Mouse (Mus musculus) megakaryocyte, adult 5-6 weeks (primary cell): ENCODE results near the gene Nkiras1. TPM values are rescaled to one million over a fixed set of nuclear protein-coding genes. Genes with fewer than 3 reads are reported as not detected.

ENCODE experiments used
- ATAC-seq: 2 replicates; pipeline ENCODE4 v1.8.0; 2016; ENCODE audit warnings: mild to moderate bottlenecking, inconsistent platforms; ENCODE audit not compliant: poor library complexity, severe bottlenecking
- total RNA-seq, 2 experiments: library from RNA; stranded (forward) in 1 of 2; stranded (reverse) in 1 of 2; fragments of 153-499, 151-499 nt in 1 of 2; fragments of 221-1000, 200-1000 nt in 1 of 2; gene quantifications; 2 replicates each; pipeline versions ENCODE4 v1.2.3 to v1.2.4; 2015 to 2017

The Nkiras1 gene
- total RNA-seq, 2 experiments from 2014 or later: 5.5 to 6.9 TPM

DNA sequence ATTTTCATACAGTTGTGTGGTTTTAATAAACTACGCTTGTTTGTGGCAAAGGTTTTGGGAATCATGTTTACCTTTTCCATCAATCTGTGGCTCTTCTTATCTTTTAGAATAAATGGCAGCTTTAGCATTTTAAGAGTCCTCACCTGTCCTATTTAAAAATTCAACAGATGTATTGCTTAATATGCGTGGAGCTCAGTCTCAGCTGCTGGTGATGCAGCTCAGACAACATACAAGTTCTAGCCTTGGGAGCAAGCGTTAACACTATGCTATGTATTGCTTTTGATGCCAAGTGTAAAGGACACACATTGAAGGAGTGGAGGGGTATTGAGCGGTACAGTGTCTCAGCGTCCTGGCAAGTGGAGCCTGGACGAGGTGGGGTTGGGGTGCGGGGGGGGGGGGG lies 730 bp downstream of the Nkiras1 start:
- ATAC-seq: no peak

- no peak for ATAC-seq
Observed at GRCm38 (mm10) chr14:18274526-18274925, 3.6 kb downstream of the Nkiras1 start.

GRCm38 (mm10) chr14:18280375-18280774 lies 9.4 kb downstream of the Nkiras1 start:
- no peak for ATAC-seq

- 0 out of 2 replicates have a peak, but pooled peaks have one; percentile 33 for ATAC-seq
Observed at GRCm38 (mm10) chr14:18284581-18284980, 13.6 kb downstream of the Nkiras1 start.

DNA sequence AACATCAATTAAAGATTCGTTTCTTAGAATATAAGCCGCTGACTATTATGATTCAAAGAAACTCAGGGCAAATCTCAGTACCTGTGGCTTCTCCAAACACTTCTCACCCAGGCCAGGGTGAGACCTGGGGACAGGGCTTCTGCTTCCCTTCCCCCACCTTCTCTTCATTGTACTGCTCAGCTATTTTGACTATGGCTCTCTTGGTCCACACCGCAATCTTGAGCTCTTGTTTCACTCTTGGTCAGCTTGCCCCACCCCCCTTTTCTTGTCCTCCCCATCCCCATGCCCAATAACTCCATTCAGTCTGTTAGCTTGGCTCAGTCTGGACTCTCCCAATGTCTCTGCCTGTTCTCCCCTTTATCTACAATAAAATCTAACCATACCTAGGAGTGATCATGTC lies 14.5 kb downstream of the Nkiras1 start:
- ATAC-seq: no peak

- ATAC-seq: no peak
Observed at GRCm38 (mm10) chr14:18286441-18286840, 15.5 kb downstream of the Nkiras1 start.

- ATAC-seq: no peak
Observed at GRCm38 (mm10) chr14:18287391-18287790, 16.5 kb downstream of the Nkiras1 start.

- ATAC-seq: no peak
Observed at GRCm38 (mm10) chr14:18292111-18292510, 21.2 kb downstream of the Nkiras1 start.

- ATAC-seq: no peak
Observed at GRCm38 (mm10) chr14:18292578-18292977, 21.6 kb downstream of the Nkiras1 start.

DNA sequence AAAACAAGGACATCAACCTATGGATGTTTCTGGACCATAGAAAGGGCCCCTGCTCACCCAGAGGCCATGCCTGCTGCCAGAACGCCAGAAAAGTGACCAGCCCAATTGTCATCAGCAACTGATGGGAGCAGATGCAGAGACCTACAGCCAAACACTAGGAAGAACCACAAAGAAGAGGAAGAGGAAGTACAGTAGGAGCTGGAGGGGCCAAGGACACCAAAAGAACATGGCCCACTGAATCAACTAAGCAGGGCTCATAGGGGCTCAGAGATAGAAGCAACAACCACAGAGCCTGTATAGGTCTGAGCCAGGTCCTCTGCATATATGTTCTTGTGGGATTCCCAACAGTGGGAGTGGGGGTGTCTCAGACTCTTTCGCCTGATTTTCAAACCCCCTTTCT lies 26.5 kb downstream of the Nkiras1 start:
- peak; percentile 56 for ATAC-seq

- ATAC-seq: no peak
Observed at GRCm38 (mm10) chr14:18298874-18299273, 27.9 kb downstream of the Nkiras1 start.

- ATAC-seq: no peak
Observed at GRCm38 (mm10) chr14:18300676-18301075, 29.7 kb downstream of the Nkiras1 start.

DNA sequence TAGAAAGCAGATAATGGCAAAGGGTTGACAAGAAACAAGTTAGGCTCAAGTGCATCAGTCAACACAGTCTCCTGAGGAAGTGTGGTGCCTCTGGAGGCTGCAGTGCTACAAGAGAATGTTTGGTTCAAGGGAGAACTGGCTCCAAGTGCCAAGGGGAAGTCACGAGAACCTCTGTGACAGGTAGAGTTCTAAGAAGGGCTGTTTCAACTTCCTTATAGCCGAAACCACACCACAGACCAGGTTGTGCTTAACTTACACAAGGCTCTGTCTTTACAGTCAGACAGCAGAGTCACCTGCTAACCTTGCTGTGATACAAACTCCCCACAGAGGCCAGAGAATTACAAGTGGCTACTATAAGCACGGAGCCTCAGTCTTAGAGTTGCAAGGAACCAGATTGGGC lies 30.7 kb downstream of the Nkiras1 start:
- ATAC-seq: peak; percentile 87

DNA sequence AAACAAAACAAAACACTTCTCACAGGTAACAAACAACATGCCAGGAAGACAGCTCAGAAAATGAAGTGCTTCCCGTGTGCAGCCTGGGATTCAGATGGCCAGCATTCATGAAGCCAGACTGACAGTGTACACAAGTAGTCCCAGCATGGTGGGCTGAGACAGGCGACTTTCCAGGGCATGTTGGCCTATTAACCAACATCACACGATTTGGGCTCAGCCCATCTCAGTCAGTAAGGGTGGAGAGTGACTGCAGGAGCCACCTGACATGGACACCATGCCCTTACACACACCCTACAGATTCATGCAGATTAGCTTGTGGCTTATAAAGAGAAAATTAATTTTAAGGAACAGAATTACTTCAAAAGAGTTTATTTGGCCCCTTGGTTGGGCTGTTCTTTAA lies 31.8 kb downstream of the Nkiras1 start:
- ATAC-seq: no peak

GRCm38 (mm10) chr14:18303262-18303661 lies 32.3 kb downstream of the Nkiras1 start:
- ATAC-seq: no peak

DNA sequence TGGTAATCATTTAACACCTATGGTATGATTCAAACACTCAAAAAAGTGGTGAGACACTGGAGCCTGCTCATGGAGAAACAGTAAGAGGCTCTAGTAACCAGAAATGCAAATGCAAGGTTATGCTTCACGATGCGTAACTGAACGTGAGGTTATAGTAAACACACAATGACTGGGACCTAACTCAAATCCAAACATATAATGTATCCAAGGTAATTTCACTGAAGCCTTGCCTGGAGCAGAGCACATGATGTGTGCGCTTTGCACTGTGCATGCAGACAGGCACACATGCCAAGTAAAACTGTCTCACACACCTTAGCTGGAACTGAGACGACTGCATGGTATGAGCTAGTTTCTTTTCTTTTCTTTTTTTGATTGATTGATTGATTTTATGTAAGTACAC lies 33.2 kb downstream of the Nkiras1 start:
- no peak for ATAC-seq

DNA sequence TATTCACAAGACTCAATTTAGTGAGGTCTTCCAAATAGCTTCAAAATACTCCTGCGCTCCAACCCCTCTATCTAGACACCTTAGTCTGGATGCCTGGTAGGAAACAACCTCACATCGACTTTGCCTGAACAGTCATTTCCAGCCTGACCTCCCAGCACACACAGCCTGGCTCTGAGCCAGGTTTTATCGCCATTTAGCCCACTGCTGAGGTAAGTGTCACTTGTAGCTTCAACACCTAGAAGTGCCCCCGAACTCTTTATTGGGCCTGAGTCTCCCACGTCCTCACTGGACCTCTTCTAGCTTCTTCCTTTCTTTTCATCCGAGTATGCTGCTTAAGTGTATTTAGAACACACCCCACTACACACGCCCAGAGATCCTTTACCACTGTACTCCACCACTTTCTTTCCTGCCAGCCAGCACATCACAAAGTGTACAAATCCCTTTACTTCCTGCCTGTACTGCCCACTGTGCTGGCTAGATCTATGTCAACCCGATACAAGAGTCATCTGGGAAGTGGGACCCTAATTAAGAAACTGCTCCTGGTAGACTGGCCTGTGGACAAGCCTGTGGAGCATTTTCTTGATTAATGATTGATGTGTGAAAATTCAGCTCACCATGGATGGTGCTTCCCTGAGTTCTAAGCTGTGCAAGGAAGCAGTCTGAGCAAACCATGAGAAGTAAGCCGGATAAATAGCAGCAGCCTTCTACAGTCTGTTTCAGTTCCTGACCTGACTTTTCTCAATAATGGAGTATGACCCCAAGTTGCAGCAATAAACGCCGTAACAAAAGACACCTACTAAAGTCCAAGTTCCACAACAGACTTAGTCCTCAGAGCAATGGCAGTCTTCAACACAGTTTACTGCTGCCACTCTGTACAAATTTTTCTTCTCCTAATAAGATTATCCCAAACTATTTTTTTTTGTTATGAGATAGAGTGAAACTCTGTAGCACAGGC lies 46.8 kb downstream of the Nkiras1 start:
- ATAC-seq: no peak

DNA sequence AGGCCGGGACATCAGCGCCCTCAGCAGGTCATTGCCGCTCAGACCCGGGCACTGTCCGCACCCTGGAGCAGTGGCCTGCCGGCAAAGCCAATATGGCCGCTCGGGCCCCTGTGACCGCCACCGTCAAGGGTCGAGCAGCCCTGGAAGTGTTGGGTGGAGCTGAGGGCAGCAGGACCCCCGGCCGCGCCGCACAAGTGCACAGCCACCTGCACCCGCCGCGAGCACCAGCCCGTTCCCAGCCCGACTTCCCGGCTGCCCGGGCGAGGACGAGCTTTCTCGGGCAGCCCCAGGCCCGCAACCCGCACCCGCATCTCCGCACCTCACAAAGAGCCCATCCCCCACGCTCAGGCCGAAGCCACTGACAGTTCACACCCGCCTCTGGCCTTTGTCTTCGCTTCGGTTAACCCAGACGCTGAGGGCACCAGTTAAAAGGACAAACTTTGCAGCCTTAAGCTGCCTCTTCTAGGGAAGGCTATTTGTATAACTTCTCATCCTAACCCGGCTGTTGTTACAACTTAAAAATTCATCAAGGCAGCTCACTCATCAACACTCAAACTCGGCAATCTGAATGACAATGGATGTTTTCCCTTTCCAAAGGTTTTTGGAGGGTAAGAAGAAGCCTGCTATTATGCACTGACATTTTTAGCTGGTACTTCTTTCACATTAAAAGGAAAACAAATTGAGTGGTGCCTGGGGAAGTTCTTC lies 56.2 kb downstream of the Nkiras1 start:
- no peak for ATAC-seq

DNA sequence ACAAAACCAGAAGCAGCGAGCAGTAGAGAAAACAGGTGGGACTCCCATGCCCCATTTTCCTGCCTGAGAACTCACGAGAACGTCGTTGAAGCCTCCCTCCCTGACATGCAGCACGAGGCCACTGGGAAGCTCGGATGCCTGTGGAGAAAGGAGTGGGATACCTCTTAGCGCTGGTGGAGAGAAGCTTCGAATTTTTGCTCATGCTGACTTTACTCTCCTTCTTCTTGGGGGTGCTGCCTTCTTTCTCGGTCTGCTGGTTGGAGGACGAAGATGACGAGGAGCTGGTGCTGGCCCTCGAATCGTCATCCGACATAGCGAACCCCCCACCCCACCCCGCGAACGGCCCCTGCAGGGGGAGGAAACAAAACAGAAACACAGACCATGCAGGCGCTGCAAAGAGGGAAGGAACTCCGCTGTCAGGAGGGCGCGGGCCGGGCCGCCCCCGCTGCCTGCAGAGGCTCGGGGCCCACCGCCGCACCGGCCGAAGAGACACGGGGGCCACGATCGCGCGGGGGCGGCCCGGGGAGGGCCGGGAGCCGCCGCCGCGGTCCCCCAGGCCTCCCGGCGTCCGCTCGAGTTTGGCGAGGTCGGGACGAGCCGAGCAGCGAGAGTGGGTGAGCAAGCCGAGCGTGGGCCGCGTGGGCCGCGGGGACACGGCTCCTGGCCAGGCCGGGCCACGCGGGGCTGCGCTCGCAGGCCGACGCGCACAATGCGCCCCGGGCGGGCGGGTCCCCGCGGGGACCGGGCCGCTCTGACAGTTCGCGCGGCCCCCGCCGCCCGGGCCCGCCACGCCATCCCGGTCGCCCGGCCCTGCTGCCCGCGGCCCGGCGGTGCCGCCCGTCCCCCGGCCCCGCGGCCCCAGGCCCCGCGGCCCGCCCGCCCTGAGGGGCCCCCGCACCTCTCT lies 60.1 kb downstream of the Nkiras1 start:
- ATAC-seq: peak; percentile 60

DNA sequence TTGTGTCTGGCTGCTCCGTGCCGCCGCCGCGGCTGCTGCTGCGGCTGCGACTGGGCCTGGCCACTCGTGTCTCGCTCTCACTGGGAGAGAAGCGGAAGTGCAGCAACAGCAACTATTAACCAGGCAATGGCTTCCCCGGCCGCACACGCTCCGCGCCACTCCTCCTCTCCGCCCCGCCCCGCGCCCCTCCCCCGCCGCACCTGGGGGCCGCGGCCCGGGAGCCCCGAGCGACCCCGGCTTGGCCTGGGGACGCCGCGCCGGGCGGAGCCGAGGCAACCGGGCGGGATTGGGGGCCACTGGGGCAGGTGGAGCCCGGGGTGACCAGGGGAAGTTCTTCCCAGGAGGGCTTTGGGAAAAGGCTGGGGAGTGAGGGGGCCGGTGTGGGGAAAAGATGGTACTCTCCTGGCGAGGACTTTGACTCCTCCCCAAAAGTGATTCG lies 60.8 kb downstream of the Nkiras1 start, which contains the start of gene Ube2e1:
TSS of gene Ube2e1 (minus strand) at position 167 of the 439 bp plus-strand sequence.
- ATAC-seq: peak; percentile 96
